Mouse (Mus musculus) cerebellum, postnatal 10 days (tissue): Measurements from ENCODE around the gene Clic4.
"Not testable (repeated sequence)": the region's sequence is repeated elsewhere in the genome, so short reads cannot be mapped to it uniquely, and the experiment has no call there.

Experiments used
- DNase-seq, 2 experiments: peaks; one replicate each; pipeline ENCODE4 v3.0.0; 2021; ENCODE audit warnings: mixed read lengths in 2 of 2

Clic4 gene

GRCm38 (mm10) chr4:135291841-135292240, 19.2 kb upstream of the Clic4 start:
- no peak for DNase-seq

GRCm38 (mm10) chr4:135291199-135291598, 18.6 kb upstream of the Clic4 start:
- DNase-seq: no peak

GRCm38 (mm10) chr4:135287975-135288374, 15.4 kb upstream of the Clic4 start:
- no peak for DNase-seq

GRCm38 (mm10) chr4:135286833-135287395, 14.3 kb upstream of the Clic4 start:
- peak in 1 of 2 experiments; percentile 27 for DNase-seq

GRCm38 (mm10) chr4:135286033-135286622, 13.5 kb upstream of the Clic4 start:
- peak in 1 of 2 experiments; percentile 34 for DNase-seq

GRCm38 (mm10) chr4:135285436-135285835, 12.8 kb upstream of the Clic4 start:
- no peak for DNase-seq

GRCm38 (mm10) chr4:135283875-135284274, 11.3 kb upstream of the Clic4 start:
- no peak for DNase-seq

GRCm38 (mm10) chr4:135283417-135283816, 10.8 kb upstream of the Clic4 start:
- no peak for DNase-seq

- DNase-seq: peak; percentile 45 to 57
These were observed 10.2 kb upstream of the Clic4 start for GRCm38 (mm10) chr4:135282651-135283290.

GRCm38 (mm10) chr4:135280016-135280415, 7.4 kb upstream of the Clic4 start:
- not testable (repeated sequence) for DNase-seq

GRCm38 (mm10) chr4:135276681-135277379, 4.2 kb upstream of the Clic4 start:
- no peak for DNase-seq

GRCm38 (mm10) chr4:135274761-135275160, 2.1 kb upstream of the Clic4 start:
- no peak for DNase-seq

- DNase-seq: peak in 1 of 2 experiments; percentile 18
These were observed 681 bp upstream of the Clic4 start for GRCm38 (mm10) chr4:135273307-135273682.

- DNase-seq: peak; percentile 63 to 72
These were observed 565 bp downstream of the Clic4 start for GRCm38 (mm10) chr4:135271881-135272616.

- peak; percentile 34 to 41 for DNase-seq
These were observed 1.2 kb downstream of the Clic4 start for GRCm38 (mm10) chr4:135271419-135271828.

- DNase-seq: no peak
These were observed 2.1 kb downstream of the Clic4 start for GRCm38 (mm10) chr4:135270476-135270875.

- no peak for DNase-seq
These were observed 2.8 kb downstream of the Clic4 start for GRCm38 (mm10) chr4:135269656-135270341.

- no peak for DNase-seq
These were observed 5.1 kb downstream of the Clic4 start for GRCm38 (mm10) chr4:135267521-135267920.

GRCm38 (mm10) chr4:135266987-135267386, 5.6 kb downstream of the Clic4 start:
- DNase-seq: peak; percentile 27 to 37

GRCm38 (mm10) chr4:135260434-135260833, 12.2 kb downstream of the Clic4 start:
- DNase-seq: no peak

GRCm38 (mm10) chr4:135258521-135258920, 14.1 kb downstream of the Clic4 start:
- DNase-seq: peak; percentile 25 to 34

GRCm38 (mm10) chr4:135257881-135258476, 14.6 kb downstream of the Clic4 start:
- DNase-seq: no peak
